Mouse (Mus musculus) cerebellum, adult (tissue): ENCODE data around the gene Smtnl2.

Experiments used
- ATAC-seq: cut with Nextera tagmentation; 2 replicates; pipeline ENCODE4 v1.9.2; 2017; ENCODE audit warnings: mild to moderate bottlenecking, moderate library complexity, mixed read lengths; ENCODE audit not compliant: insufficient number of reproducible peaks, low FRiP score, low TSS enrichment

Smtnl2 gene

GRCm38 (mm10) chr11:72428694-72429093 is 17.2 kb upstream of the Smtnl2 start:
- ATAC-seq, result no peak

GRCm38 (mm10) chr11:72426884-72427283 is 15.4 kb upstream of the Smtnl2 start:
- no peak for ATAC-seq

- ATAC-seq, result no peak
Measured at GRCm38 (mm10) chr11:72425201-72425600, 13.7 kb upstream of the Smtnl2 start.

GRCm38 (mm10) chr11:72423686-72424085 is 12.2 kb upstream of the Smtnl2 start:
- ATAC-seq, result no peak

- ATAC-seq, result no peak
Measured at GRCm38 (mm10) chr11:72421518-72422278, 10.2 kb upstream of the Smtnl2 start.

GRCm38 (mm10) chr11:72420460-72421122 is 9.1 kb upstream of the Smtnl2 start:
- no peak for ATAC-seq

GRCm38 (mm10) chr11:72419006-72419405 is 7.5 kb upstream of the Smtnl2 start:
- no peak for ATAC-seq

- no peak for ATAC-seq
Measured at GRCm38 (mm10) chr11:72418227-72418626, 6.7 kb upstream of the Smtnl2 start.

- no peak for ATAC-seq
Measured at GRCm38 (mm10) chr11:72417376-72417775, 5.9 kb upstream of the Smtnl2 start.

GRCm38 (mm10) chr11:72416666-72417065 is 5.2 kb upstream of the Smtnl2 start:
- no peak for ATAC-seq

- no peak for ATAC-seq
Measured at GRCm38 (mm10) chr11:72415155-72415554, 3.6 kb upstream of the Smtnl2 start.

- ATAC-seq, result no peak
Measured at GRCm38 (mm10) chr11:72413601-72414190, 2.2 kb upstream of the Smtnl2 start.

- ATAC-seq, result no peak
Measured at GRCm38 (mm10) chr11:72413016-72413415, 1.5 kb upstream of the Smtnl2 start.

- no peak for ATAC-seq
Measured at GRCm38 (mm10) chr11:72411945-72412344, 432 bp upstream of the Smtnl2 start.

GRCm38 (mm10) chr11:72410521-72411092 is 906 bp downstream of the Smtnl2 start:
- no peak for ATAC-seq

GRCm38 (mm10) chr11:72409649-72410385 is 1.7 kb downstream of the Smtnl2 start:
- no peak for ATAC-seq

- no peak for ATAC-seq
Measured at GRCm38 (mm10) chr11:72408451-72409170, 2.9 kb downstream of the Smtnl2 start.

GRCm38 (mm10) chr11:72407574-72407973 is 3.9 kb downstream of the Smtnl2 start:
- no peak for ATAC-seq

- ATAC-seq, result no peak
Measured at GRCm38 (mm10) chr11:72407081-72407480, 4.4 kb downstream of the Smtnl2 start.
